Comparison of ENCODE assay signal across 27 mouse cellular contexts in genomic region chr1:39408123-39408522, GRCm38 (mm10). TPM values are rescaled to one million over a fixed set of nuclear protein-coding genes. Genes with fewer than 3 reads are reported as not detected.
DNase-seq lines count a peak whose midpoint lies in the region; ATAC-seq and TF ChIP-seq lines count a peak whose summit lies in the region.
"Had no signal": no experiment of that assay in that cellular context is flagged by ENCODE, and none has a peak within 500 bp of the region (broad histone marks: within the 10 kb centered on the region; RNA-seq: fewer than 3 reads in every experiment).

No protein-coding gene starts in this region.

- H3K4me2 ChIP-seq in lung, embryonic 16.5 days (ENCODE audit: low read depth, low read length): no peak overlapping the region
- H3K4me2 ChIP-seq: heart, embryonic 11.5 days; hindbrain, embryonic 12.5 days; limb, embryonic 12.5 days; midbrain, embryonic 13.5 days; neural tube, embryonic 15.5 days had no signal

- H3K9me3 ChIP-seq in lung, embryonic 16.5 days (ENCODE audit: control insufficient read depth, low read length): no peaks in the 10 kb centered on the region
- H3K9me3 ChIP-seq: hindbrain, embryonic 12.5 days; limb, embryonic 12.5 days; midbrain, embryonic 13.5 days; neural tube, embryonic 15.5 days had no signal

- WGBS in lung, embryonic 16.5 days: 80% methylated on average over 6 of the region's 6 CpGs
- WGBS in bone marrow, adult 2 months: 83% methylated on average over 6 of the region's 6 CpGs

- no peak overlapping the region for H3K9ac ChIP-seq in lung, embryonic 16.5 days (ENCODE audit: low read length)
- H3K9ac ChIP-seq: hindbrain, embryonic 12.5 days; limb, embryonic 12.5 days; liver, embryonic 14.5 days; midbrain, embryonic 13.5 days; neural tube, embryonic 15.5 days had no signal

- H3K36me3 ChIP-seq in lung, embryonic 16.5 days (ENCODE audit: control insufficient read depth, insufficient read depth, low read length): no peaks in the 10 kb centered on the region
- H3K36me3 ChIP-seq: hindbrain, embryonic 12.5 days; limb, embryonic 12.5 days; midbrain, embryonic 13.5 days; neural tube, embryonic 15.5 days had no signal

- no peak for TF ChIP-seq CTCF in bone marrow, adult 2 months (IDR thresholded peaks at IDR 0.05; ENCODE audit: control insufficient read depth, insufficient read depth, low read length)

- TF ChIP-seq POLR2A in bone marrow, adult 2 months (IDR thresholded peaks at IDR 0.05; ENCODE audit: borderline replicate concordance, control insufficient read depth, low read depth, low read length): no peak

- peaks cover 20% of the 10 kb centered on the region for H3K4me1 ChIP-seq in lung, embryonic 16.5 days (replicated peaks; ENCODE audit: control insufficient read depth, insufficient read depth, low read length)
- H3K4me1 ChIP-seq in bone marrow, adult 2 months (ENCODE audit: control insufficient read depth, insufficient read depth, low read length): peaks cover 4% of the 10 kb centered on the region
- H3K4me1 ChIP-seq: limb, embryonic 12.5 days had no signal

- no peak overlapping the region for H3K27ac ChIP-seq in lung, embryonic 16.5 days (ENCODE audit: low read length)
- H3K27ac ChIP-seq in bone marrow, adult 2 months (ENCODE audit: control insufficient read depth, insufficient read depth, low read depth, low read length, poor library complexity): peak overlapping the region; percentile 32
- H3K27ac ChIP-seq: gastrocnemius, adult 2 months; hindbrain, embryonic 12.5 days; hindbrain, postnatal 0 days; limb, embryonic 12.5 days; liver, embryonic 14.5 days; midbrain, embryonic 13.5 days; neural tube, embryonic 15.5 days had no signal

- no peak overlapping the region for H3K4me3 ChIP-seq in lung, embryonic 16.5 days (ENCODE audit: low read length)
- H3K4me3 ChIP-seq in bone marrow, adult 2 months (replicated peaks; ENCODE audit: control insufficient read depth, low read depth, low read length): no peak overlapping the region
- H3K4me3 ChIP-seq: erythroblast, embryonic 14.5 days; gastrocnemius, adult 2 months; hindbrain, embryonic 12.5 days; limb, embryonic 12.5 days; midbrain, embryonic 13.5 days; neural tube, embryonic 15.5 days had no signal

- no peaks in the 10 kb centered on the region for H3K27me3 ChIP-seq in lung, embryonic 16.5 days (ENCODE audit: control insufficient read depth, insufficient read depth, low read depth, low read length)
- H3K27me3 ChIP-seq: hindbrain, embryonic 12.5 days; limb, embryonic 12.5 days; midbrain, embryonic 13.5 days; neural tube, embryonic 15.5 days had no signal

- ATAC-seq in lung, embryonic 16.5 days (ENCODE audit: low read depth): 0 out of 2 replicates have a peak, but pooled peaks have one; percentile 35
- ATAC-seq in megakaryocyte progenitor cell, adult 5-6 weeks (replicated peaks; ENCODE audit: poor library complexity): 0 out of 2 replicates have a peak, but pooled peaks have one; percentile 5
- ATAC-seq: forebrain, embryonic 16.5 days; hindbrain, postnatal 0 days; midbrain, embryonic 13.5 days had no signal

- DNase-seq in kidney, postnatal 14 days: peak; percentile 26
- DNase-seq in kidney, adult 9 months: no peak
- no peak for DNase-seq in lung, postnatal 4 days
- DNase-seq in layer of hippocampus, adult 9-11 months: no peak
- DNase-seq in cerebellum, postnatal 4 days (ENCODE audit: low spot score in 2 of 2): no peak
- DNase-seq: adrenal gland, postnatal 14 days; cerebellum, adult 18-20 months; cerebellum, postnatal 10 days; gastrocnemius, adult 2 months; gastrocnemius, postnatal 36 days; heart, adult 18-20 months; heart, postnatal 36 days; retina, postnatal 1 day; right cerebral cortex, postnatal 14 days; thymus, postnatal 4 days had no signal

RNA-seq across cellular contexts. Expression of gene Rpl31, which starts 40.5 kb away (rescaled TPM):
- polyA plus RNA-seq in lung, embryonic 16.5 days (2015; fragmentation: Nextera tagmentation; extraction: Ambion mirVana): 449 and 553 TPM in 2 replicates
- 1,170 and 2,169 TPM in 2 replicates for polyA plus RNA-seq in bone marrow, adult 2 months (2011; ENCODE audit: insufficient read depth, insufficient read length, low replicate concordance, missing spikeins)
- total RNA-seq in megakaryocyte progenitor cell, adult 5-6 weeks (2015): 2,167 and 2,499 TPM in 2 replicates
- 497 and 660 TPM in 2 replicates for total RNA-seq in megakaryocyte progenitor cell, adult 5-6 weeks (2017)
